Mouse (Mus musculus) spleen, adult 2 months (tissue): ENCODE measurements around the gene Rad23b. TPM values are rescaled to one million over a fixed set of nuclear protein-coding genes. Genes with fewer than 3 reads are reported as not detected.

Source experiments
- DNase-seq, 2 experiments: peaks; one replicate each; pipeline versions ENCODE4 v3.0.0 to v3.0.0-alpha.2; 2012 to 2021; ENCODE audit warnings: low spot score in 2 of 2, low read depth in 1 of 2
- H3K27ac ChIP-seq: fragments of 200-500 bp; 2 replicates; pipeline ENCODE4 v1.5.1; 2012; ENCODE audit warnings: low read length, inconsistent platforms; ENCODE audit not compliant: insufficient read depth
- H3K27me3 ChIP-seq: fragments of 200-500 bp; 2 replicates; pipeline ENCODE4 v1.6.1; 2012; ENCODE audit warnings: mild to moderate bottlenecking, moderate library complexity, low read length, inconsistent platforms; ENCODE audit not compliant: control insufficient read depth, insufficient read depth
- H3K36me3 ChIP-seq: fragments of 200-500 bp; 2 replicates; pipeline ENCODE4 v1.6.1; 2012; ENCODE audit warnings: mild to moderate bottlenecking, low read length, inconsistent platforms; ENCODE audit not compliant: control insufficient read depth, insufficient read depth
- H3K4me1 ChIP-seq: fragments of 200-500 bp; 2 replicates; pipeline ENCODE4 v1.6.1; 2011; ENCODE audit warnings: inconsistent platforms; ENCODE audit not compliant: control insufficient read depth, insufficient read depth, insufficient read length
- H3K4me3 ChIP-seq: fragments of 200-500 bp; 2 replicates; pipeline ENCODE4 v1.5.1; 2011; ENCODE audit warnings: mild to moderate bottlenecking, inconsistent platforms; ENCODE audit not compliant: insufficient read depth, insufficient read length; ENCODE audit errors: extremely low read depth
- CTCF ChIP-seq: fragments of 200-500 bp; IDR thresholded peaks from 2 replicates; pipeline ENCODE4 v1.5.1; 2011; ENCODE audit warnings: mild to moderate bottlenecking, inconsistent platforms; ENCODE audit not compliant: insufficient read depth, insufficient read length, insufficient replicate concordance; ENCODE audit errors: extremely low read depth
- POLR2A ChIP-seq: fragments of 200-500 bp; IDR thresholded peaks from 2 replicates; pipeline ENCODE4 v1.6.1; 2011; ENCODE audit warnings: low read depth, low read length, inconsistent platforms
- WGBS: fragments of 180-500 bp; shearing (Covaris S2); methylation state at CpG from one replicate; pipeline ENCODE4 v1.1.7; 2018; 5-methylcytosine and 5-hydroxymethylcytosine counted together
- polyA plus RNA-seq: library from polyadenylated mRNA; depleted of rRNA; stranded (reverse); fragments of >200 nt; gene quantifications from 2 replicates; pipeline ENCODE4 v1.2.3, GENCODE M21; 2012

Gene Rad23b
- polyA plus RNA-seq, 1 experiment: 119 TPM

DNA sequence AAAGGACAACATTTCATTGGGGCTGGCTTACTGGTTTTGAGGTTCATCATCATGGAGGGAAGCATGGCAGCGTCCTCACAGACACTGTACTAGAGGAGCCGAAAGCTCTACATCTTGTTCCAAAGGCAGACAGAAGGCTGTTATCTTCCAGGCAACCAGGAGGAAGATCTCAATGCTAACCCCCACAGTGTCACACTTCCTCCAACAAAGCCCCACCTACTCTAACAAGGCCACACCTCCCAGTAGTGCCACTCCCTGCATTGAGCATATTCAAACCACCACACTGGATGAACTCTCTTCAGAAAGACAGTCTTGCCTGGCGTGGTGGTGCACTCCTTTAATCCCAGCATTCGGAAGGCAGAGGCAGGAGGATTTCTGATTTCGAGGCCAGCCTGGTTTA, 7.2 kb upstream of the Rad23b start:
- no peaks in the 10 kb centered on the region for H3K36me3 ChIP-seq
- peak; percentile 46 to 50 for DNase-seq
- 70% methylated on average over 5 of the region's 5 CpGs for WGBS
- H3K27me3 ChIP-seq: no peaks in the 10 kb centered on the region
- H3K27ac ChIP-seq: peak overlapping the region; percentile 26
- H3K4me1 ChIP-seq: peaks cover 14% of the 10 kb centered on the region; the same call in 1 of the 2 replicates
- no peak overlapping the region for H3K4me3 ChIP-seq
- TF ChIP-seq CTCF (no peak), POLR2A (no peak)

DNA sequence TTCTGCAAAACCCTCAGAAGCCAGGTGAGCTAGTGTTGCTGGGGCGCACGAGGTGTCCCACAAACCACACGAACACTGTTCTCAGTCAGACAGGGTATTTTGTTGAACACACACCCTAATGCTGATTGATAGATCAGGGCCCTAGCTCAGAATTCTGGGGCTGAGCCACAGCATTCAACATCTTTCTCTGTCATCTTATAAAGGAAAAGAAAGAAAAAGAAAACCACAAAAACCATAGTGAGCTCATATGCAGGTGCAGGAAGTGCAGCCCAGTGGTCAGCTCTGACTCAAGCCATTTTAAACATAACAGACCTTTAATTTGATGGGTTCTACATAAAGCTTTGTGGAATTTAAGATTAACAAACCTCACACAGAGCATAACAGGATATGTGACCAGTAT, 6.6 kb upstream of the Rad23b start:
- WGBS: 18% methylated on average over 3 of the region's 3 CpGs
- Histone ChIP-seq H3K4me1 (peaks cover 14% of the 10 kb centered on the region; the same call in 1 of the 2 replicates), H3K27me3 (no peaks in the 10 kb centered on the region), H3K27ac (peak overlapping the region; percentile 65), H3K4me3 (no peak overlapping the region), H3K36me3 (no peaks in the 10 kb centered on the region)
- DNase-seq: peak; percentile 12 to 23
- TF ChIP-seq CTCF (no peak), POLR2A (no peak)

DNA sequence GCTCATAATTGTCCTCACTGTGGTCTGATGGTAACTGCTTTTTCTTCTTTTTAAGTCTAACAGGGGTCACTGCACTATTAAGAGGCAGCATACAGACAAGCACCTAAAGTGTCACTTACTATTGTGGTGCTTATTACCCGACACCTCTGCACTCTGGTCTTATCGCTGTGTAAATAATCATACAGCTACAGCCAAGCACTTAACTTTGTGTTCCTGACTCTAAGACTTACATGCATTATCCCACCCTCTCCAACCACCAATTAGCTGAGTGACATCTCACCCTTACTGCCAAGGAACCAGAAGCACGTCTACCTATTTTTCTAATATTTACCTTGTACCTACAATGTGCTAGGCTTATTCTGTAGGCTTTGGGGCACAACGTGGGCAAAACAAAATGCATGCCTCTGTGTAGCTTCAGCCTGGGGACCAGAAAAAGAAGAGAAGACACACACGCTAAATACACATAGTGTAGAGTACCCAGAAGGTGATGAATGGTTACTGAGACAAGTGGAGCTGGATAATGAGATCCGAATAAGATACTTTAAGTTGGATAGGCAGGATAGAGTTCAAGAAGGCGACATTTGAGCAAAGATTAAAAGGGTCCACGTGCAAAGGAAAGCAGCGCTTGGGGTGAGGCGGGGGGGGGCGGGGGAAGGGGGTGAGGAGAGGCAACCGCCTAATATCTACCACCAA, 938 bp upstream of the Rad23b start:
- no peak for DNase-seq
- TF ChIP-seq CTCF (no peak), POLR2A (no peak)
- Histone ChIP-seq H3K4me1 (peaks cover 6% of the 10 kb centered on the region), H3K4me3 (peak overlapping the region; percentile 59), H3K27ac (peak overlapping the region; percentile 82), H3K36me3 (no peaks in the 10 kb centered on the region), H3K27me3 (no peaks in the 10 kb centered on the region)
- 22% methylated on average over 12 of the region's 12 CpGs for WGBS

DNA sequence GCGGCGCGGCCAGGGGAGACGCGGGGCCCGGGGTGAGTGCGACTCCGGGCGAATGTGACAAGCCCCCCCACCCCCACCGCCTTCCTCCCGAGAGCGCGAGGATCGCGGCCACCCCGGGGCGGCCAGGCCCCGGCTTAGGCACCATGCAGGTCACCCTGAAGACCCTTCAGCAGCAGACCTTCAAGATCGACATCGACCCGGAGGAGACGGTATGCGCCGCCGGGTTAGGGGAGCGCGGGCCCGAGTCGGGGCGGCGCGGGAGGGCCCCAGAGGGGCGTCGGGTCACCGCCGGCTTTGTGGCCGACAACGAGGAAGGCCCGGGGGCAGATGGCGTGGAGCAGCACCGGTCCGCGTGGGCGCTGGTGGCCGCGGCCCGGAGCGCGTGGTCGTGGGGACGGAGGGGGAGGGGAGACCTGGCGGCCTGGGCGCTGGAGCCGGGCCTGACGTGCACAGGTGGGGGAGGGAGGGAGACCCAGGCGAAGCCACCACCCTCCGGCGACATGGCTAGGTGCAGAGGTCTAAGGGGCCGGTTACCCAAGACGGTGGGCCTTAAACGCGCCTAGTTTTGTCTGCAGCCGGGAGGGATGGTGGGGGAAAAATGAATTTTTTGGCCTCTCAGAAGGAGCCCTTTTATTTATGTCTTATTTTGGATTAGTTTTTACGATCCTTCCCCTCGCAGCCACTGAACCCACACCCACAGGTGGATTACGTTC, 532 bp downstream of the Rad23b start:
- no peaks in the 10 kb centered on the region for H3K36me3 ChIP-seq
- TF ChIP-seq CTCF (no peak), POLR2A (no peak)
- peak; percentile 22 to 52 for DNase-seq
- peak overlapping the region; percentile 94 for H3K4me3 ChIP-seq
- under 1% methylated on average over 60 of the region's 66 CpGs for WGBS
- H3K27me3 ChIP-seq: no peaks in the 10 kb centered on the region
- peaks cover 8% of the 10 kb centered on the region for H3K4me1 ChIP-seq
- H3K27ac ChIP-seq: peak overlapping the region; percentile 91

DNA sequence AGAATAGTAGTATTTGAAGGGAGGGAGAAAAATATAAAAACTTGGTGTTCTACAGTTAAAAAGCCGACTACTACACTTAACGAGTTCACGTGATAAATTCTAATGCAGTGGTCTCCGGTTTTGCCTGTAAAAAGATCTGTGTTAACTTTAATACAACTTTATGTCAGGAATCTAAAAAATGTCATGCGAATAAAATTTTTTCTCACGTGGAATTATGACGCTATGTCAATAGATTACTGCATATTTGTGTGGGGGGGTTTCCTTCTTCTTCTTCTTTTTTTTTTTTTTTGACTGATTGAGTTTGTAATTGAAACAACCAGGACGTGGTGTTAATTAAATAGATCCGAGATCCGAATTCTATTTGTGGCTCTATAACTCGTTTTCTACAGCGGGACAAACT, 1.2 kb downstream of the Rad23b start:
- 11% methylated on average over 12 of the region's 12 CpGs for WGBS
- TF ChIP-seq POLR2A (no peak), CTCF (no peak)
- Histone ChIP-seq H3K27me3 (no peaks in the 10 kb centered on the region), H3K4me3 (peak overlapping the region; percentile 94), H3K4me1 (peaks cover 8% of the 10 kb centered on the region), H3K36me3 (no peaks in the 10 kb centered on the region), H3K27ac (no peak overlapping the region)
- DNase-seq: no peak

DNA sequence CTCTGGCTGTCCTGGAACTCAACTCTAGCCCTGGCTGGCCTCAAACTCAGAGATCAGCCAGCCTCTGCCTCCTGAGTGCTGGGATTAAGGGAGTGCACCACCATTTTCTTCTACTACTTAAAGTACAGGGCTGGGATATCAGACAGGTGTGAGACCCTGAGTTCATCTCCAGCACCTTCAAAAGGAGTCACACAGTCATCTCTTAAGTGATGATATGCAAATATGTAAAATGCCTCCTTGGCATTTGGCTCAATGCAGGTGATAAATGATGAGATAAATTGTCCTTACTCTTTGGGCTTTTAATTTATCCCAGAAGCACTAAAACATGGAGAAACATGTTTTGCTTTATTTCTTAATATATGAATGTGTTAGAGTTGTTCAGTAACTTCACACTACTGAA, 2.0 kb downstream of the Rad23b start:
- Histone ChIP-seq H3K27ac (no peak overlapping the region), H3K36me3 (no peaks in the 10 kb centered on the region), H3K4me3 (no peak overlapping the region), H3K4me1 (peaks cover 8% of the 10 kb centered on the region), H3K27me3 (no peaks in the 10 kb centered on the region)
- DNase-seq: no peak
- no peak for TF ChIP-seq CTCF
- no peak for TF ChIP-seq POLR2A

DNA sequence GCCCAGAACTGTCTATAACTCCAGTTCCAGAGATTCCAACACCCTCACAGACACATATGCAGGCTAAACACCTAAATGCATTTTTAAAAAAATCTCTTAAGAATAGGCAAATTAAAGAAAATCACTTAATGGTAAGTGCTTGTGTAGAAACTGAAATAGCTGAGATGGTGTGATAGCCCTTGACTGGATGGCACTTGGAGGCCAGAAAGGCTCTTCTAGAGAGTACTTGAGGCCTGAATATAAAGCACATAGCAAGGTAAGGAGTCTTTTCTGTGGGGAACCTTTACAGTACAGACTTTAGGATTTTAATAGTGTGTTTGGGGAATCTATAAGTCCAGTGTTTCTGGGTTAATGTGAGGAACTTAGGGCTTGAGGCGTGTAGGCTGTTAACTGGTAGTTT, 4.2 kb downstream of the Rad23b start:
- no peaks in the 10 kb centered on the region for H3K27me3 ChIP-seq
- H3K27ac ChIP-seq: no peak overlapping the region
- H3K4me3 ChIP-seq: no peak overlapping the region
- WGBS: 90% methylated on average over 1 of the region's 1 CpGs
- TF ChIP-seq CTCF (no peak), POLR2A (no peak)
- no peak for DNase-seq
- H3K36me3 ChIP-seq: no peaks in the 10 kb centered on the region
- H3K4me1 ChIP-seq: peaks cover 9% of the 10 kb centered on the region; the same call in 1 of the 2 replicates
